Mouse (Mus musculus): ENCODE data around the gene AC141477.1. TPM values are rescaled to one million over a fixed set of nuclear protein-coding genes. Genes with fewer than 3 reads are reported as not detected.

AC141477.1 gene
- polyA plus RNA-seq, 1 experiment from 2014 or later: not detected

DNA sequence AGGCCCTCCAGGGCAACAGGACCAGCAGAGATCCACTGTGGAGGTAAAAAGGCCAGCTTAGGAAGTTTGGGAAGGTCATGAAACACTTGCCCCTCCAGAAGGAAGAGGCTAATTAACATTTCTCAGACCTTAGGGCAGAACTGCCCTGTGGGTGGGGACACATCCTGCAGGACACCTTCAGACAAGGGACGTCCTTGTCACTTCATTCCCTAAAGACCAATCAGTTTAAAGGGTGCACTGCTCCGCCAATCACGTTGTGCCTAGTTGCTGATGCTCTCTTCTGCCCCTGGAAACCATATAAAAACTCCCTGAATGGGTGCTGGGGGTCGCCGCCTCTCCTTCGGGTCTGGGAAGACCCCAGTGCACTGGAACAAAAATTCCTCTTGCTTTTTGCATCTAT, 22.5 kb upstream of the AC141477.1 start:
- no peaks in the 10 kb centered on the region for H3K36me3 ChIP-seq (replicated peaks; ENCODE audit: control insufficient read depth, insufficient read depth, low read depth, low read length)
- 89% methylated on average over 6 of the region's 6 CpGs for WGBS
- no peak overlapping the region for H3K4me3 ChIP-seq (ENCODE audit: low read depth, low read length)
- ATAC-seq (replicated peaks; ENCODE audit: insufficient number of reproducible peaks, low FRiP score, low TSS enrichment, low read depth) (no peak), DNase-seq (ENCODE audit: low spot score) (no peak)
- H3K9me3 ChIP-seq (replicated peaks; ENCODE audit: control insufficient read depth, low read length): no peaks in the 10 kb centered on the region
- H3K4me2 ChIP-seq (ENCODE audit: low read depth, low read length): no peak overlapping the region
- no peaks in the 10 kb centered on the region for H3K27me3 ChIP-seq (ENCODE audit: control insufficient read depth, insufficient read depth, low read length)
- H3K27ac ChIP-seq (replicated peaks; ENCODE audit: low read depth, low read length): no peak overlapping the region
- H3K4me1 ChIP-seq (ENCODE audit: control insufficient read depth, insufficient read depth, low read length): no peaks in the 10 kb centered on the region
- no peak overlapping the region for H3K9ac ChIP-seq (replicated peaks; ENCODE audit: low read length)

DNA sequence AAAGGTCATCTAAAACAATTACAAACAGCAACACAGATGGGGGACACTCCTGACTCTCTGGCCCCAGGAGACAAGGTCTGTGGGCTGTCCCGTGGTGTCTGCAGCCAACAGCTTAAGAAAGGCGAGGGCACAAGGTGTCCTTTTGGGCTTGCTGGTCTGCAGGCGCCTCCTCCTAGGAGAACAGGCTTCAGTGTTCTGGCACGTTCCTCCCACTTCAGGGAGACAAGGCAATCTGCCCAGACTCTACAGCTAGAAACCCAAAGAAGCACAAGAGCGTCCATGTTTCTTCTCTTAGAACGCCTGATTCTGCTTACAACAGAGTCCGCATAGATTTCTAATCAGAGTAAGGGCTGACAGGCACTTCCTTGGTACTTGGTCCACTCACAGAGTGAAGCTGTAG, 22.1 kb upstream of the AC141477.1 start:
- H3K9me3 ChIP-seq (replicated peaks; ENCODE audit: control insufficient read depth, low read length): no peaks in the 10 kb centered on the region
- H3K9ac ChIP-seq (replicated peaks; ENCODE audit: low read length): no peak overlapping the region
- no peak overlapping the region for H3K4me3 ChIP-seq (ENCODE audit: low read depth, low read length)
- H3K27me3 ChIP-seq (ENCODE audit: control insufficient read depth, insufficient read depth, low read length): no peaks in the 10 kb centered on the region
- ATAC-seq (replicated peaks; ENCODE audit: insufficient number of reproducible peaks, low FRiP score, low TSS enrichment, low read depth) (no peak), DNase-seq (ENCODE audit: low spot score) (no peak)
- no peaks in the 10 kb centered on the region for H3K36me3 ChIP-seq (replicated peaks; ENCODE audit: control insufficient read depth, insufficient read depth, low read depth, low read length)
- no peak overlapping the region for H3K27ac ChIP-seq (replicated peaks; ENCODE audit: low read depth, low read length)
- no peaks in the 10 kb centered on the region for H3K4me1 ChIP-seq (ENCODE audit: control insufficient read depth, insufficient read depth, low read length)
- WGBS: 92% methylated on average over 7 of the region's 7 CpGs
- H3K4me2 ChIP-seq (ENCODE audit: low read depth, low read length): no peak overlapping the region

DNA sequence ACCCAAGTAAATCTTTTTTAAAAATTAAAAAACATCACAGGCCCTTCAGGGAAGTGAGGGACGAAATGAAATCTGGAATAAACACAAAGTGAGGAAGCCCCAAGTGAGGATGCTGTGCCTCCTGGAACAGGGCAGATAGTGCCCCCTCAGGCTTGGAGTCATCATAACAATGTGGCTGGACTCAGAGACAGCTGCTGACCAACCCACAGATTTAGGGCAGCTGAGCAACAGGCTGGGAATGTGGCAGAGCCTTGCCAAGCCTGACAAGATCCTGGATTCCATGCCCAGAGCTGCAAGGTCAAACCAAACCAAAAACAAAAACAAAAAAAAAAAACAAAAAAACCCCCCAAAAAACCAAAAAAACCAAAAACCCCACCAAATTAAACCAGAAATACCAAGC, 21.0 kb upstream of the AC141477.1 start:
- ATAC-seq (replicated peaks; ENCODE audit: insufficient number of reproducible peaks, low FRiP score, low TSS enrichment, low read depth): no peak
- no peaks in the 10 kb centered on the region for H3K36me3 ChIP-seq (replicated peaks; ENCODE audit: control insufficient read depth, insufficient read depth, low read depth, low read length)
- no peak overlapping the region for H3K27ac ChIP-seq (replicated peaks; ENCODE audit: low read depth, low read length)
- H3K4me2 ChIP-seq (ENCODE audit: low read depth, low read length): no peak overlapping the region
- H3K9me3 ChIP-seq (replicated peaks; ENCODE audit: control insufficient read depth, low read length): no peaks in the 10 kb centered on the region
- WGBS: 83% methylated on average over 1 of the region's 1 CpGs
- no peaks in the 10 kb centered on the region for H3K4me1 ChIP-seq (ENCODE audit: control insufficient read depth, insufficient read depth, low read length)
- no peak for DNase-seq (ENCODE audit: low spot score)
- H3K9ac ChIP-seq (replicated peaks; ENCODE audit: low read length): no peak overlapping the region
- H3K27me3 ChIP-seq (ENCODE audit: control insufficient read depth, insufficient read depth, low read length): no peaks in the 10 kb centered on the region
- H3K4me3 ChIP-seq (ENCODE audit: low read depth, low read length): no peak overlapping the region

DNA sequence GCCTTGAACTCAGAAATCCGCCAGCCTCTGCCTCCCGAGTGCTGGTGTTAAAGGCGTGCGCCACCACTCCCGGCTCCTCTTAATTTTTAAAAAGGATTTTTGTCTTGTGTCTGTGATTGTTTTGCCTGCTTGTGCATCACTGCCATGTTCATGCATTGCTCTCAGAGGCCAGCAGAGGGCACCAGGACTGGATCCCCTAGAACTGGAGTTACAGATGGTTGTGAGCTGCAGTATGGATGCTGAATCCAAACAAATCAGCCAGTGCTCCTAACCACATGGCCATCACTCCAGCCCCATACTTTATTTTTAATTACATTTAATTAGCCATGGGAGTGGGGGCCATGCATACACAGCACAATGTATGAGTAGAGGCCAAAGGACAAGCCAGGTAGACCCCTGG, 15.0 kb upstream of the AC141477.1 start:
- H3K9ac ChIP-seq (replicated peaks; ENCODE audit: low read length): no peak overlapping the region
- no peaks in the 10 kb centered on the region for H3K27me3 ChIP-seq (ENCODE audit: control insufficient read depth, insufficient read depth, low read length)
- no peaks in the 10 kb centered on the region for H3K36me3 ChIP-seq (replicated peaks; ENCODE audit: control insufficient read depth, insufficient read depth, low read depth, low read length)
- H3K4me1 ChIP-seq (ENCODE audit: control insufficient read depth, insufficient read depth, low read length): no peaks in the 10 kb centered on the region
- no peaks in the 10 kb centered on the region for H3K9me3 ChIP-seq (replicated peaks; ENCODE audit: control insufficient read depth, low read length)
- H3K4me3 ChIP-seq (ENCODE audit: low read depth, low read length): no peak overlapping the region
- 36% methylated on average over 5 of the region's 5 CpGs for WGBS
- no peak overlapping the region for H3K27ac ChIP-seq (replicated peaks; ENCODE audit: low read depth, low read length)
- ATAC-seq (replicated peaks; ENCODE audit: insufficient number of reproducible peaks, low FRiP score, low TSS enrichment, low read depth) (no peak), DNase-seq (ENCODE audit: low spot score) (peak; percentile 71)
- H3K4me2 ChIP-seq (ENCODE audit: low read depth, low read length): no peak overlapping the region

DNA sequence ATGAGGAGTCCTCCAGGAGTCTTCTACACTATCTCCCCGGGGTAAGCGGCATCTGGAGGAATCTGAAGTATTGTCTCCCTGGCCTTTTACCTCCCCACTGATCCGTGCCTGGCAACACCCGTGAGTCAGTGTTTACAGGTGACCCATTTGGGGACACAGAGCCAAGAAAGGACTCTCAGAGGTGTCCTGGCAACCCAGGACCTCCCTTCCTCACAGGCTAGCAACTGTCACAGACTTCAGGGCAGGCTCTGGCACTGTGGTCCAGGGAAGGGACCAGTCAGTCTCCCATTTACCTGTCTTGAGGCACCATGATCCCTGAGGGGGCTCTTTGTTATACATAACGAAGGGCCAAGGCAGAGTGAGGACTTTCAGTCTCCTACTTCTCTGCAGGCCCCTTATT, 8.6 kb upstream of the AC141477.1 start, which contains the start of gene 2610028H24Rik:
TSS of gene 2610028H24Rik (plus strand) at position 231 of the 400 bp plus-strand sequence.
- DNase-seq (ENCODE audit: low spot score): no peak
- Histone ChIP-seq H3K4me1 (ENCODE audit: control insufficient read depth, insufficient read depth, low read length) (no peaks in the 10 kb centered on the region), H3K4me3 (ENCODE audit: low read depth, low read length) (no peak within 1 kb of the TSS), H3K9ac (replicated peaks; ENCODE audit: low read length) (no peak within 1 kb of the TSS), H3K9me3 (replicated peaks; ENCODE audit: control insufficient read depth, low read length) (no peaks in the 10 kb centered on the region), H3K27me3 (ENCODE audit: control insufficient read depth, insufficient read depth, low read length) (no peaks in the 10 kb centered on the region), H3K27ac (replicated peaks; ENCODE audit: low read depth, low read length) (no peak within 1 kb of the TSS), H3K36me3 (replicated peaks; ENCODE audit: control insufficient read depth, insufficient read depth, low read depth, low read length) (no peaks in the 10 kb centered on the region), H3K4me2 (ENCODE audit: low read depth, low read length) (no peak within 1 kb of the TSS)
- WGBS: 59% methylated on average over 5 of the region's 5 CpGs
- ATAC-seq (replicated peaks; ENCODE audit: insufficient number of reproducible peaks, low FRiP score, low TSS enrichment, low read depth): no peak

DNA sequence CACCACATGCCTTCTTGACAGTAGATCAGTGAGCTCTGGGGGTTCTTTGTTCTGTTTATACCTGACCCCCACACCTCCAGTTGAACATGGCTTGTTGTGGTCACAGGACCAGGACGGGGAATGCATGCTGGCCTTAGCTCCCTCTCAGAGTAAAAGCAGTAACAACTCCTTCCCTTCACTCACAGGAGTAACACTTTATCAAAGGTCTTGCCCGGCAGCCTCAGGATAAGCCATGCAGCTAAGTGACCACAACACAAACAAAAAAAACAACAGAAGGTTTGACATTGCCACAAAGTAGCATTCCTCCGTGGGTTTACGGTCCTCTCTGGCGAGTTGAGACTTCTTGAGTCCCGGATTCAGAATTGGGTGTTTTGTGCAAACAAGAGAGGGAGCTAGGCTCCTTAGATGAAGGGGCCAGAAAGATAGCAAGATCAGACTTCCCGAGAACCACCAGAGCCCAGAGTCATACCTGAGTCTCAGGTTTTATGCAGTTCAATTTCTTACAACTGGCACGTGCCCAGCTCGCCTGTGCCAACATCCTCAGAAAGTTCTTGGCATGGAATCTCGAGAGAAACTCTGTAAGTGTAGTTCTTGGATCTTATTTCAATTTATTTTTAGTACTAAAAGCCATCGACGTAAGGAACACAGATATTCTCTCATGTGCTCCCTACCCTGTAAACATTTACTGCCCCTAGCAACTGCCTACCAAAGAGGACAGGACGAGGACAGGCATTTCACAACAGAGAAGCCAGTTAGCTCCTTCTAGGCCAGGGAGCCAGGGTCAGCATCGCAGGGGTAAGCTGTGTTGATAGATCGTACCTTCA, 7.4 kb upstream of the AC141477.1 start:
- 81% methylated on average over 15 of the region's 15 CpGs for WGBS
- no peaks in the 10 kb centered on the region for H3K27me3 ChIP-seq (ENCODE audit: control insufficient read depth, insufficient read depth, low read length)
- no peak for ATAC-seq (replicated peaks; ENCODE audit: insufficient number of reproducible peaks, low FRiP score, low TSS enrichment, low read depth)
- no peak overlapping the region for H3K27ac ChIP-seq (replicated peaks; ENCODE audit: low read depth, low read length)
- H3K4me2 ChIP-seq (ENCODE audit: low read depth, low read length): no peak overlapping the region
- H3K4me1 ChIP-seq (ENCODE audit: control insufficient read depth, insufficient read depth, low read length): no peaks in the 10 kb centered on the region
- H3K4me3 ChIP-seq (ENCODE audit: low read depth, low read length): no peak overlapping the region
- no peak overlapping the region for H3K9ac ChIP-seq (replicated peaks; ENCODE audit: low read length)
- no peaks in the 10 kb centered on the region for H3K9me3 ChIP-seq (replicated peaks; ENCODE audit: control insufficient read depth, low read length)
- H3K36me3 ChIP-seq (replicated peaks; ENCODE audit: control insufficient read depth, insufficient read depth, low read depth, low read length): no peaks in the 10 kb centered on the region
- no peak for DNase-seq (ENCODE audit: low spot score)

DNA sequence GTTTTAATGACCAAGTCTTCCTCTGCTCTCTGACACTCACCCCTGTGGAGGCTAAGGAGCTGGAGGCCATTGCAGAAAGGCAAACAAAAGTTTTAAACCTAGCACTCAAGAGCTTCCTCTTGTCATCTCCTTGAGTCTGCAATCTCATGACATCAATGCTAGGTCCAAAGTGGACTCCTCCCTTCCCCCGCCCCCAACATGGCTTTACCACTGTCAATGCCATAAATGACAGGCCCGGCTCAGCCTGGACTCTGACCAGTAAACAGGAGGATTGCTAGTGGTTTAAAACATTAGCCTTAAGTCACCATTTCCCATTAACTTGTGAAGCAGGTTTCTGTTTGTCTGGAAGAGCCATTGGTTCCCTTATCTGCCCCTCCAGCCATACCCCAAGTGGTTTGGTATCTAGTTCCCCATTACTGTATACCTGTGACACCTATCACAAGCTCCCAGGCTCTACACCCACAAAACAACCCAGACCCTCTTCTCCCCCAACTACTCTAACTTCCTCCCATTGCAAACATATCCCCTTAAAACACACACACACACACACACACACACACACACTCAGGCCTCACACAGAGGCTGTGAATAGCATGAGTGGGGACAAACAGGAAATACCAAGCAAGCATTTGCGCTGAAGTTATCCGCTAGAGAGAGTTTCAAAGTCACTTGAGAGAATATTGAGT, 5.9 kb upstream of the AC141477.1 start:
- H3K9ac ChIP-seq (replicated peaks; ENCODE audit: low read length): no peak overlapping the region
- no peak for ATAC-seq (replicated peaks; ENCODE audit: insufficient number of reproducible peaks, low FRiP score, low TSS enrichment, low read depth)
- WGBS: 82% methylated on average over 4 of the region's 4 CpGs

More for the DNA sequence above, 5.9 kb upstream of the AC141477.1 start:
- Histone ChIP-seq H3K36me3 (replicated peaks; ENCODE audit: control insufficient read depth, insufficient read depth, low read depth, low read length) (no peaks in the 10 kb centered on the region), H3K9me3 (replicated peaks; ENCODE audit: control insufficient read depth, low read length) (no peaks in the 10 kb centered on the region), H3K4me2 (ENCODE audit: low read depth, low read length) (no peak overlapping the region), H3K4me3 (ENCODE audit: low read depth, low read length) (no peak overlapping the region), H3K4me1 (ENCODE audit: control insufficient read depth, insufficient read depth, low read length) (no peaks in the 10 kb centered on the region), H3K27me3 (ENCODE audit: control insufficient read depth, insufficient read depth, low read length) (no peaks in the 10 kb centered on the region), H3K27ac (replicated peaks; ENCODE audit: low read depth, low read length) (no peak overlapping the region)
- no peak for DNase-seq (ENCODE audit: low spot score)

Data from embryonic facial prominence, embryonic 11.5 days (tissue).